Mouse (Mus musculus): ENCODE data around the gene Rmnd5a. TPM values are rescaled to one million over a fixed set of nuclear protein-coding genes. Genes with fewer than 3 reads are reported as not detected.

Rmnd5a gene
- polyA plus RNA-seq, 1 experiment from 2014 or later, result 9.0 TPM

DNA sequence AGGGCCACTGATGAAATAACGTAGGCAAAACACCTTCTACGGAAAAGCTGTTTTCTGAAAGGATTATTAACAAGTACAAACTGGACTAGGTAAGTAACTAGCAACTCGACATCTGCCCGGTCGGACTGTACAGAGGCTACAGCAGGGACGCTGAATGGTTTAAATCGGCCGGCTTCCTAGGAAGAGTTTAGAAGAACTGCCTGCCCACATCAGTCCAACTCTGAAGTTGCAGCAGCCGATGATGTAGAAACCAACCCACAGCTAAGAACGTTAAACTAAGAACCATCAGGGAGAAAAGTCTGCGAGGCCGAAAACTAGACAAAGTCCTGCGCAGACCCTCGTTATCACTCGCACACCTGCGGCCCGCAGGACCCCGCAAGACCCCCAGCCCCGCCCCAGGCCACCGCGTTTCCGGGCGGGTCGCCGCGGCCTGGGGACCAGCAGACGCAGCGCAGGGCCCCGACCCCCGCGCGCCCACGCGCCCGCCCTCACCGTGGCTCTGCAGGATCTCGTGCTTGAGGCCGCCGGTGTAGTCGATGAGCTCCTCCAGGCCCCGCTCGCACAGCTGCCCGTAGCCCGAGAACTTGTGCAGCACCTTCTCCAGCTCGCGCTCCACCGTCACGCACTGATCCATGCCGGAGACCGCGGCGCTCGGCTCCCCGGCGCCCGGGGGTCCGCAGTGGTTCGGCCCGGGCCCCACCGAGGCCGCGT lies 776 bp downstream of the Rmnd5a start:
- no peaks in the 10 kb centered on the region for H3K9me3 ChIP-seq (ENCODE audit: control insufficient read depth, low read length)
- H3K9ac ChIP-seq (ENCODE audit: low read length), result peak overlapping the region; percentile 91
- no peaks in the 10 kb centered on the region for H3K27me3 ChIP-seq (replicated peaks; ENCODE audit: control insufficient read depth, insufficient read depth, low read length)
- H3K27ac ChIP-seq (ENCODE audit: low read depth), result peak overlapping the region; percentile 93
- peak; percentile 26; the same call in 1 of the 2 replicates for ATAC-seq (replicated peaks; ENCODE audit: low FRiP score, low TSS enrichment, low read depth)
- no peak for DNase-seq (ENCODE audit: low spot score)
- peaks cover 28% of the 10 kb centered on the region for H3K4me1 ChIP-seq (replicated peaks; ENCODE audit: control insufficient read depth, insufficient read depth, low read length)
- H3K4me2 ChIP-seq (ENCODE audit: low read length), result peak overlapping the region; percentile 89
- H3K36me3 ChIP-seq (ENCODE audit: control insufficient read depth, insufficient read depth, low read length), result no peaks in the 10 kb centered on the region
- under 1% methylated on average over 51 of the region's 62 CpGs for whole genome bisulfite sequencing
- peak overlapping the region; percentile 92 for H3K4me3 ChIP-seq (ENCODE audit: low read depth, low read length)

DNA sequence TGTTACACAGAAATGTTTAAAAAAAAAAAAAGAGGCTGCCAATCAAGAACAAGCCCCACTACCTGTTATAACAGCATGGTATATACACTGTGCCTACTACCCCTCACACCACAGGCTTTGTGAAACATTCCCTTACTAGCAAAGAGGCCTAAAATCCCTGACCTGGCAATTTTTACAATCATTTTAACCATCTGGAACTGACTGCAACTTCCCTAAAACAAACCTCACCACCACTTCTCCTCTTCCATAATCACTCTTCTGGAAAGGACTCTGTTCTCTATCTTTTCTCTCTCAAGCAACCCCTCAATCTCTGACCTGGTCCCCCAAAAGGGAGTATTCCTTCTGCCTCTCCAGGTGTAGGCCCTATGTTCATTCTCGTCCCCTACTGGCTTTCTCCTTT lies 2.4 kb downstream of the Rmnd5a start:
- Histone ChIP-seq H3K4me2 (ENCODE audit: low read length) (peak overlapping the region; percentile 89), H3K36me3 (ENCODE audit: control insufficient read depth, insufficient read depth, low read length) (no peaks in the 10 kb centered on the region), H3K27me3 (replicated peaks; ENCODE audit: control insufficient read depth, insufficient read depth, low read length) (no peaks in the 10 kb centered on the region), H3K9ac (ENCODE audit: low read length) (no peak overlapping the region), H3K4me1 (replicated peaks; ENCODE audit: control insufficient read depth, insufficient read depth, low read length) (peaks cover 28% of the 10 kb centered on the region), H3K27ac (ENCODE audit: low read depth) (no peak overlapping the region), H3K9me3 (ENCODE audit: control insufficient read depth, low read length) (no peaks in the 10 kb centered on the region), H3K4me3 (ENCODE audit: low read depth, low read length) (peak overlapping the region; percentile 6; the same call in 1 of the 2 replicates)
- WGBS, result 59% methylated on average over 1 of the region's 1 CpGs
- ATAC-seq (replicated peaks; ENCODE audit: low FRiP score, low TSS enrichment, low read depth) (no peak), DNase-seq (ENCODE audit: low spot score) (no peak)

DNA sequence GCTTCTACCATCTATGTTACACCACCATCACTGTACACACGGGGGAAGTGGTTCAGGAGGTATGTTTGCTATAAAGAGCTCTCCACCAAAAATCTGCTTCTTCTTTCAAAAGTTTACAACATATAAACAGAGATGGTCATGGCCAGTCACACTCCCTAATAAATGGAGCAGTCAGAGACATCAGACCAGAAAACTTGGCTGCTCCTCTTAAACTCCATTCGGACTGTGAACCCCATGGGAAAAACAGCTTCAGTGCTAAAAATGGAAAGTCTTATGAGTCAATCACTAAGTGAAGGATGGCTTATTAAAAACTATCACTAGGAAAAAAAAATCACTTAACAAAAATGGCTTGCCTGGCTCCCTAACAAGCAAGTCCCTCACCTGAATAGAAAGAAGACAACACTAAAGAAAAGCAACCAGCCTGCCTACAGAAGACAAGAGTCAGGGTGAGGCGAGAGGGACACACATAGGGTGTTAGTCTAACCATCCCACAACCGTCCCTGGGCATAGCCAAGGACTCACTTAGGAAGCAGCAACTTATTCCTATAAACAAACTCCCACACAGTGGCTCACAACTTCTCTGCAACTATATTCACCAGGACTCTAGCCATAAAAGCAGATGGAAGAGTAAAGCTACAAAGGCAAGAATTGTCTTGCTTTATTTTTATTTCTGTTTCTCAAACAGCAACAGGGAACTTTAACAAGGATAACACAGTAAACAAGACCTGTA lies 12.3 kb downstream of the Rmnd5a start:
- no peak overlapping the region for H3K27ac ChIP-seq (ENCODE audit: low read depth)
- no peak overlapping the region for H3K9ac ChIP-seq (ENCODE audit: low read length)
- peaks cover 28% of the 10 kb centered on the region for H3K36me3 ChIP-seq (ENCODE audit: control insufficient read depth, insufficient read depth, low read length)
- WGBS, result 77% methylated on average over 4 of the region's 4 CpGs
- H3K4me3 ChIP-seq (ENCODE audit: low read depth, low read length), result no peak overlapping the region
- no peaks in the 10 kb centered on the region; the same call in 1 of the 2 replicates for H3K4me1 ChIP-seq (replicated peaks; ENCODE audit: control insufficient read depth, insufficient read depth, low read length)
- DNase-seq (ENCODE audit: low spot score) (no peak), ATAC-seq (replicated peaks; ENCODE audit: low FRiP score, low TSS enrichment, low read depth) (no peak)
- H3K9me3 ChIP-seq (ENCODE audit: control insufficient read depth, low read length), result no peaks in the 10 kb centered on the region
- H3K4me2 ChIP-seq (ENCODE audit: low read length), result no peak overlapping the region
- no peaks in the 10 kb centered on the region for H3K27me3 ChIP-seq (replicated peaks; ENCODE audit: control insufficient read depth, insufficient read depth, low read length)

DNA sequence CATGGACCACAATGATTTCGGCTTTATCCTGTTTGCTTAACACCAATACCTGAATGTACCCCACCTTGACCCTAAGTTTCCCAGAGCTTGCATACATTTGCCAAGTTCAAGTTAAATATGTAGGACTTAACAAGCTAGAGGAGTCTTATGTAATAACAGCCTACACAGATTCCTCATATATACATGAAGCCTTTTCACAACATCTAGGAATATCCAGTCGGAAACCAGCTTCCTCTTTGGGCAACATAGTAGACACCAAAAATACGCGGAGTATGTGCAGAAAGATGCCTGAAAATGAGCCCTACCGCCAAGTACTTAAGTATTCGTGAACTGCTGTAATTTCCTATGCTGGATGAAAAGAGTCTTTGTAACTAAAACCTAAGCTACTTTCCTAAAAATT lies 14.8 kb downstream of the Rmnd5a start:
- Histone ChIP-seq H3K9ac (ENCODE audit: low read length) (no peak overlapping the region), H3K4me3 (ENCODE audit: low read depth, low read length) (no peak overlapping the region), H3K9me3 (ENCODE audit: control insufficient read depth, low read length) (no peaks in the 10 kb centered on the region), H3K4me1 (replicated peaks; ENCODE audit: control insufficient read depth, insufficient read depth, low read length) (no peaks in the 10 kb centered on the region), H3K36me3 (ENCODE audit: control insufficient read depth, insufficient read depth, low read length) (peaks cover 28% of the 10 kb centered on the region), H3K27me3 (replicated peaks; ENCODE audit: control insufficient read depth, insufficient read depth, low read length) (no peaks in the 10 kb centered on the region), H3K27ac (ENCODE audit: low read depth) (no peak overlapping the region), H3K4me2 (ENCODE audit: low read length) (no peak overlapping the region)
- ATAC-seq (replicated peaks; ENCODE audit: low FRiP score, low TSS enrichment, low read depth), result no peak
- WGBS, result 92% methylated on average over 6 of the region's 6 CpGs
- DNase-seq (ENCODE audit: low spot score), result no peak

DNA sequence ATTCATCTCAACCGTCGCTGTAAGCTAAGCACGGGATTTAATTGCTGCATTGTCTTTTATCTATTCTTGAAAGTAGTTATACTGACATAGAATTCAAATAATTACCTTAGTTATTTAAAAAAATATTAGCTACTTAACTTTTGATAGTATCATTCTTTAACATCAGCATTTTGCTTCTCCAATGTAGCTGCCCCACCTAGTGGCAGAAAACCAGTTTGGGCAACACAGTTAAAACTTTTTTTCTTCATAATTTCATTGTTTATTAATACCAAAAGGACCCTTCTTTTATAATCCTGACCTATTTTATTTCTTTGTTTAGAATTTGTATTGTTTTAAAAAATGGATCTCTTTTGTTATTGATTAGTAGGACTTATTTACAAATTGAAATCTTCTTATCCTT lies 17.3 kb downstream of the Rmnd5a start:
- Histone ChIP-seq H3K36me3 (ENCODE audit: control insufficient read depth, insufficient read depth, low read length) (peaks cover 30% of the 10 kb centered on the region), H3K27ac (ENCODE audit: low read depth) (no peak overlapping the region), H3K4me1 (replicated peaks; ENCODE audit: control insufficient read depth, insufficient read depth, low read length) (no peaks in the 10 kb centered on the region), H3K9me3 (ENCODE audit: control insufficient read depth, low read length) (no peaks in the 10 kb centered on the region), H3K4me3 (ENCODE audit: low read depth, low read length) (no peak overlapping the region), H3K4me2 (ENCODE audit: low read length) (no peak overlapping the region), H3K27me3 (replicated peaks; ENCODE audit: control insufficient read depth, insufficient read depth, low read length) (no peaks in the 10 kb centered on the region), H3K9ac (ENCODE audit: low read length) (no peak overlapping the region)
- ATAC-seq (replicated peaks; ENCODE audit: low FRiP score, low TSS enrichment, low read depth) (no peak), DNase-seq (ENCODE audit: low spot score) (no peak)
- WGBS, result 95% methylated on average over 3 of the region's 3 CpGs

DNA sequence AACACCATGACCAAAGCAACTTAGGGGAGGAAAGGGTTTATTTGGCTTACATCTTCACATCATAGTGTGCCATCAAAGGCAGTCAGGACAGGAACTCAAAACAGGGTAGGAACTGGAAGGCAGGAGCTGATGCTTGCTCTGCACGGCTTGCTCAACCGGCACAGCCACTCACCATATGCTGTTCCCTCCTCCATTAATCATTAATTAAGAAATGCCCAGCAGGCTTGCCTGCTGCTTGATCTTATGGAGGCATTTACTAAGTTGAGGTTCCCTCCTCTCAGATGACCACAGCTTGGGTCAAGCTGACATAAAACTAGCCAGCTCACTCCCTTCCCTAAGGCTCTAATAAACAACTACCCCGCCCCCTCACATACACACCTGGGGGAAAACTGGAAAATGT lies 18.3 kb downstream of the Rmnd5a start:
- no peaks in the 10 kb centered on the region for H3K4me1 ChIP-seq (replicated peaks; ENCODE audit: control insufficient read depth, insufficient read depth, low read length)
- DNase-seq (ENCODE audit: low spot score), result no peak
- no peak overlapping the region for H3K27ac ChIP-seq (ENCODE audit: low read depth)
- no peak overlapping the region for H3K9ac ChIP-seq (ENCODE audit: low read length)
- no peak overlapping the region for H3K4me3 ChIP-seq (ENCODE audit: low read depth, low read length)
- H3K27me3 ChIP-seq (replicated peaks; ENCODE audit: control insufficient read depth, insufficient read depth, low read length), result no peaks in the 10 kb centered on the region
- H3K4me2 ChIP-seq (ENCODE audit: low read length), result no peak overlapping the region
- H3K36me3 ChIP-seq (ENCODE audit: control insufficient read depth, insufficient read depth, low read length), result peaks cover 20% of the 10 kb centered on the region
- WGBS, result 73% methylated on average over 3 of the region's 3 CpGs
- H3K9me3 ChIP-seq (ENCODE audit: control insufficient read depth, low read length), result no peaks in the 10 kb centered on the region
- no peak for ATAC-seq (replicated peaks; ENCODE audit: low FRiP score, low TSS enrichment, low read depth)

DNA sequence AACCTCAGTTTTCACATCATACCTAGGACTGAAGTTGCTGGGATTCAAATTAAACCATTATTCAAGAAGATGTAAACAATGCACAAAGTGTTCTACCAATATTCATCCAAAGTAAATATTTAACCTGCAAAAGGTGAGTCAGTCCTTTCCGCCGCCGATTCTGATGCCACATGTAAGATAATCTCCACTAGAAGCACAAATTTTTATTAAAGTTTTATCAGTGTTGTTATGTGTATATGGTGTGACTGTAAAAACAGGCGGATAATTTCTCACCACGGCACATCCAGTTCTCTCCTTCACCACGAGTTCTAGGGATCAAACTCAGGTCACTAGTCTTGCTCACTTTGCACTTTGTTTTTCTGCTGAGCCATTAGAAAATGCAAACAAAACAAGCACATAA lies 19.6 kb downstream of the Rmnd5a start:
- Histone ChIP-seq H3K4me3 (ENCODE audit: low read depth, low read length) (no peak overlapping the region), H3K4me2 (ENCODE audit: low read length) (no peak overlapping the region), H3K9me3 (ENCODE audit: control insufficient read depth, low read length) (no peaks in the 10 kb centered on the region), H3K36me3 (ENCODE audit: control insufficient read depth, insufficient read depth, low read length) (peaks cover 11% of the 10 kb centered on the region; the same call in 1 of the 2 replicates), H3K9ac (ENCODE audit: low read length) (no peak overlapping the region), H3K27ac (ENCODE audit: low read depth) (no peak overlapping the region), H3K27me3 (replicated peaks; ENCODE audit: control insufficient read depth, insufficient read depth, low read length) (no peaks in the 10 kb centered on the region), H3K4me1 (replicated peaks; ENCODE audit: control insufficient read depth, insufficient read depth, low read length) (no peaks in the 10 kb centered on the region)
- no peak for ATAC-seq (replicated peaks; ENCODE audit: low FRiP score, low TSS enrichment, low read depth)
- no peak for DNase-seq (ENCODE audit: low spot score)
- WGBS, result 71% methylated on average over 6 of the region's 6 CpGs

DNA sequence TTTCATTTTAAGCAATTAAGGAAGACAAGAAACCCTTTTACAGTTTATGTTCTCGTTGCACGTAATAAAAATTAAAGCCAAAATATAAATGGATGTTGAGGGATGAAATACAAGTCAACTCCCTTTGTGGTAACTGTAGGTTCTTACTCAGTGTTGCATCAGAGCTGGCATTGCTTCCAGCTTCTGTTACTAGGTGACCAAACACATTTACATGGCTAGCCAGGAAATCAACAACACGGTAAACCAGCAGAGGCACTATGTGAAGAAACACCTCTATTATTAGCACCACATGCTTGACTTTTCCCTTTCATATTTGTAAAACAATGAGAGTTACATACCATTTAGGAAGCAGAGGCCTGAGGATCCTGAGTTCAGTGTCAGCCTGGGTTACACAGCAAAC lies 21.6 kb downstream of the Rmnd5a start:
- H3K4me1 ChIP-seq (replicated peaks; ENCODE audit: control insufficient read depth, insufficient read depth, low read length), result no peaks in the 10 kb centered on the region
- 94% methylated on average over 3 of the region's 3 CpGs for WGBS
- DNase-seq (ENCODE audit: low spot score), result no peak
- H3K4me3 ChIP-seq (ENCODE audit: low read depth, low read length), result no peak overlapping the region
- ATAC-seq (replicated peaks; ENCODE audit: low FRiP score, low TSS enrichment, low read depth), result no peak
- H3K36me3 ChIP-seq (ENCODE audit: control insufficient read depth, insufficient read depth, low read length), result peaks cover 11% of the 10 kb centered on the region
- H3K27ac ChIP-seq (ENCODE audit: low read depth), result no peak overlapping the region
- no peak overlapping the region for H3K9ac ChIP-seq (ENCODE audit: low read length)
- H3K27me3 ChIP-seq (replicated peaks; ENCODE audit: control insufficient read depth, insufficient read depth, low read length), result no peaks in the 10 kb centered on the region
- no peaks in the 10 kb centered on the region for H3K9me3 ChIP-seq (ENCODE audit: control insufficient read depth, low read length)
- no peak overlapping the region for H3K4me2 ChIP-seq (ENCODE audit: low read length)

DNA sequence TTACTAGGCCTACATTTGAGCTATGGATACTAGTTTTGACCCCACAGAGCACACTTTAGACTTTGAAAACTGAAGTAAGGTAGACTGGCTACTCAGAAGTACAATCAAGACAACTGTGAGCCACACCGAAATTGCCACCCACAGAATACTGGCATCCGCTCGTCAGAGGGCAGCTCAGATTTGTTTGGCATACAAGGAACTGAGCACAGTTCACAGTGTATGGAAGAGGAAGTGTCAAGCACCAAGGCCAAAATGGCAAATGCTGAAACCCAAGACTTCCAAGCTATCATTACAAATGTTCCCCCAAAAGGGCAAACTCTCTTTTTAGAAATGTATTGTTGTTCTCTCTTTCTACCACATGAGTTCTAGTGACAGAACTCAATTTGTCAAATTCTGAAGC lies 25.0 kb downstream of the Rmnd5a start:
- peaks cover 28% of the 10 kb centered on the region for H3K36me3 ChIP-seq (ENCODE audit: control insufficient read depth, insufficient read depth, low read length)
- DNase-seq (ENCODE audit: low spot score) (no peak), ATAC-seq (replicated peaks; ENCODE audit: low FRiP score, low TSS enrichment, low read depth) (no peak)
- no peaks in the 10 kb centered on the region for H3K9me3 ChIP-seq (ENCODE audit: control insufficient read depth, low read length)
- H3K4me3 ChIP-seq (ENCODE audit: low read depth, low read length), result no peak overlapping the region
- H3K4me2 ChIP-seq (ENCODE audit: low read length), result no peak overlapping the region
- 85% methylated on average over 3 of the region's 3 CpGs for WGBS
- no peaks in the 10 kb centered on the region for H3K27me3 ChIP-seq (replicated peaks; ENCODE audit: control insufficient read depth, insufficient read depth, low read length)
- no peaks in the 10 kb centered on the region for H3K4me1 ChIP-seq (replicated peaks; ENCODE audit: control insufficient read depth, insufficient read depth, low read length)
- H3K9ac ChIP-seq (ENCODE audit: low read length), result no peak overlapping the region
- no peak overlapping the region for H3K27ac ChIP-seq (ENCODE audit: low read depth)
